Mouse (Mus musculus): ENCODE results near the gene Smc3. TPM values are rescaled to one million over a fixed set of nuclear protein-coding genes. Genes with fewer than 3 reads are reported as not detected.

Gene Smc3
- 16.8 and 23.6 TPM in 2 replicates for polyA plus RNA-seq (2012; rRNA removed)

DNA sequence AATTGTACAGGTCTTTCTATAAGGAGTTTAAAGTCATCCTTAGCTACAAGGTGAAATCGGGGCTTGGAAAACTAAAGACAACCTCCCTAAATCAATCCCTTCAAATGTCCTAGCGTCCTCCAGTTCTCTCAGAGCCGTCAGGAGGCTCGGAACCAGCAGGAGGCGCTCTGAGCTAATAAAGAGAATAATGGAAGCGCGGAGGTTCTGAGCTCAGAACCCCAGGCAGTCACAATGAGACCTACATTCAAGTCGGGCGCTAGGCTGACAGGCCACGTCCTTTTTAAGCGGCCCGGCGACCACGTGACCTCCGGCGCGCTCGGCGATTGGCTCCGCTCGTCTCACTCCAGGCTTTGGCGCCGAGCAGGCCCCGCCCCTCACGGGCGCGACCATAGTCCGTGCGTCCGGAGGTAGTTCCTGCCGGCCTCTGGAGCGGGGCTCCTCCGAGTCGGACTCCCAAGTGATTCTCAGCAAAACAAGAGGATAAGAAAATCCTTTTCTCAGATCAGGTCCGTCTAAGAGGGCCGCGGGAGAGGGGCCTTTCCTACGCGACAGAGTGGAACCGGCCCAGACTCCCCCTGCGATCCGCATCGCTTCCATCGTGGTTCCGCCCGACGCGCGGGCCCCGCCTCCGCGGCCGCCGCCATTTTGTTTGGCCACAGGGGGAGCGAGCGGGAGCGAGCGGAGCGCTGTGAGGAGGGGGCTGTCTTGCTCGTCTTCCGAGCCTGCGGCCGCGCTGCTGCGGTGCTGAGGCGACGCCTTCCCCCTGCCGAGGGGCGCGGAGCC lies at the start of gene Smc3:
Gene Smc3, plus strand, starts transcription at position 642 of the 783 bp plus-strand sequence.
- DNase-seq (ENCODE audit: low spot score), result peak; percentile 98

DNA sequence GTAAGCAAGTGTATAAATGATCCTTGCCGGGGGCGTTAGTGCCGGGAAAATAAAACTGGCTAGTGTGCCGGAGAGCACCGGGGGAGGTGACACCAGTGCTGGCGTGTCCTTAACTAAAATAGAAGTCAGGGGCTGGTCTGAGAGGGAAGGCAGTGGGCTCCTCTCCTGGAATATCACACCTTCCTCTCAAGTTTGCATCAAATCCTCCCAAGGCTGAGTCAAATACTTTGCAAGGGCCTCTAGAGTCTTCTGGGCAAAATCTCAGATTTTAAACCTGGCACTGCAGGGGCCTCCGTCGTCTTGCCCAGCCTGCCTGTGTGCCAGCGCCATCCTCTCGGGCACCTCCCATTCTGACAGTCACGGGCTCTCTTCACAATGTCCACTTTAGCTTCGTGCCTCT lies 49.2 kb upstream of the Smc3 start:
- no peak for DNase-seq (ENCODE audit: low spot score)

DNA sequence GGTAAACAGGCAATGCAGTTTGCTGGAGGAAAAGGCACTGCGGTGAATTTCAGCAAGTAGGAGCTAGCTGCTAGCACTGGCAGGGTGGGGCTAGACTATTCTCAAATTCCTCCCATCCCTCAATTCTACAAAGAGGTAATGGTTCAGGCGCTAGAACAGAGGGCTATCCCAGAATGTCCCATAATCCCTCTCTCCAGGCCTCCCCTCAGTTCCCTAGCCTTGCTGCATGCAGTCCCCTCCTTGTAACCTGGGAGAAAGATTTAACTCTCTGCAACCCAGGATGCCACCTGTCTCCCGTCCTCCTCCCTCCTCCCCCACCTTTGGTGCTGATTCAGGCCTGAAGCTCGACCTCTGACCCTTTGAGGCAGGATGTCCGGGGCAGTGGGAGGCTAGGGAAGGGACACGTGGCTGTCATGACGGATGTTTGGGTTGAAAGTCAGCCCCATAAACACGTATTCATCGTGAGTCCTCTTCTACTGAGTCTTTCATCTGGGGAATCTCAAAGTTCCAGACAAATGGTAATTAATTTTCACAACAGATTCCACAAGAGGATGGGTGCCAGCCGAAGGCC lies 47.9 kb upstream of the Smc3 start:
- DNase-seq (ENCODE audit: low spot score), result no peak

DNA sequence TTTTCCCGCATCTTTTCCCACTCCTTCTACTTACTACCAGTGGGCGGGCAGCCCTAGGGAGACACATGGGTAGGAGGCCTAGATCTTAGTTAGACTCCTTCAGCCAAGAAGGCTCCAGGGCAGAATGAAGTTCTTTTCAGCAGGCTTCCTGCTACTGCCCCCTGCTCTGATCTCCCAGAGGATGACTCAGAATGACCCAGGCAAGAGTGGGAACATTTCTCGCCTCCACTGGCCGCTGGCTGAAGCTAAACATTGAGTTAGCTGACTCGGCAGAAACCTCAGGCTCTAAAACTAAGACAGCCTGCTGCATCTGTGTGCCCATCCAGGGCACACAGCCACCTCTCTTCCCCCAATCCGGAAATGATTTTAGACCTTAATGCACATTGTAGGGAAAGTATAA lies 47.4 kb upstream of the Smc3 start:
- DNase-seq (ENCODE audit: low spot score), result no peak

DNA sequence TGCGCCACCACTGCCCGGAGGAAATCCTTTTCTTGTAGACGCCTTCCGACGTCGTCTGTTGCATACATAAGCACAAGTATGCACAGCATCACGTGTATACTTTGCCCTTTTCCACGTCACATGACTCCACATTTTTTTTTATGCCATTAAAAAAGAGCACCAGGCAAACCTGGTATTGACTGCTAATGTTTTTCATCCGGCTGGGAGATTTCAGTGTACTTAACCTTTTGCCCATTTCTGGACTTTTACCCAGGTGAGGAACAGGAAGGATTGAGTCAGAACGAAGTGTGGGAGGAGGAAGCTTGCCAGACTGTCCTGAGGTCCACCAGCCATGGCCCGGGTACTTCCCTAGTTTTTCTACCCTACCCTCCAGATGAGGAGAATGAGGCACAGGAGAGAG lies 45.8 kb upstream of the Smc3 start:
- no peak for DNase-seq (ENCODE audit: low spot score)

DNA sequence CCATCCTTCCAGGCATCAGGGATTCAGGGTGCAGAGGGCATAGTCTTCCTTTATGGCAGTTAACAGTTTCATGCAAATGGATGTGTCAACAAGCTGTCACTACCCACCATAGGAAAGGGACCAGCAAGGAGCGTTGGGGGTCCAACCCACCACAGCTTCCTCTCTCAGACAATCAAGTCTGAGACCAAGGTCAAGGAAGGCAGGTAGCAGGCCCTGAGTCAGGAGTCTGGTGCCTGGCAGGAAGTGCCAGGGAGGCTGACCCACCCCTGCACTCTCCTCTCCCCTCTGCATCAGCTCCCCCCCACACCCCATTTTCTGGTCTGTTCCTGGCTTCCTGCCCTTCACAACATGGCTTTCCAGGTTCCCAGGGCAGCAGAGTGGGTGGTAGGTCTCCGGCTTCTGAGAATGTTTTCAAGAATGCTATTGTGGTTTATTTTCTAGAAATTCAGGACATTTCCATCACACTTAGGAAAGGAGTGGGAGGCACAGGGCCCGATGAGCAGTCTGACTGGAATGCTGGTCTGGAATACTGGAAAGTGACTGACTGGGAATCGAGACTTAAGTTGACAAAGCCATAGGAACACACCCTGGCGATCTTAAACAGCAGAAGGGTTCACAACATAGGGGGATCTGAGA lies 45.1 kb upstream of the Smc3 start:
- no peak for DNase-seq (ENCODE audit: low spot score)

DNA sequence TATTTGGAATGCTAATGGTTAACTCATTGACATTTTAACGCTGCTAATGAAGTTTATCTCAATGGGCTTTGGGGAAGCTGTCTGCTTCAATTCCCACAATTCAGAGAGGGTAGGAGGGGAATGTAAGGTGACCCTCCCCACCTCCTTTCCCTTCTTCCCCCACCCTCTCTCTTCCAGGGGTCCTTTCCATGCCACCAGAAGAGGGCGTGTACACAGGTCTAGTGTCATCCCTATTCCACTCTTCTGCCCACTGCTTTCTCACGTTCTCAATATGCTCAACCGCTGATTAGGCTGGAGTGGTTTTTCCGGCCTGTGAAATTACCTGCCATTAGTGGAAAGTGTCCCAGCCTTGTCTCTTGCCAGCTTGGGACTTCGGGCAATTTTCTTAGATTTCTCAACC lies 43.4 kb upstream of the Smc3 start:
- DNase-seq (ENCODE audit: low spot score), result no peak

DNA sequence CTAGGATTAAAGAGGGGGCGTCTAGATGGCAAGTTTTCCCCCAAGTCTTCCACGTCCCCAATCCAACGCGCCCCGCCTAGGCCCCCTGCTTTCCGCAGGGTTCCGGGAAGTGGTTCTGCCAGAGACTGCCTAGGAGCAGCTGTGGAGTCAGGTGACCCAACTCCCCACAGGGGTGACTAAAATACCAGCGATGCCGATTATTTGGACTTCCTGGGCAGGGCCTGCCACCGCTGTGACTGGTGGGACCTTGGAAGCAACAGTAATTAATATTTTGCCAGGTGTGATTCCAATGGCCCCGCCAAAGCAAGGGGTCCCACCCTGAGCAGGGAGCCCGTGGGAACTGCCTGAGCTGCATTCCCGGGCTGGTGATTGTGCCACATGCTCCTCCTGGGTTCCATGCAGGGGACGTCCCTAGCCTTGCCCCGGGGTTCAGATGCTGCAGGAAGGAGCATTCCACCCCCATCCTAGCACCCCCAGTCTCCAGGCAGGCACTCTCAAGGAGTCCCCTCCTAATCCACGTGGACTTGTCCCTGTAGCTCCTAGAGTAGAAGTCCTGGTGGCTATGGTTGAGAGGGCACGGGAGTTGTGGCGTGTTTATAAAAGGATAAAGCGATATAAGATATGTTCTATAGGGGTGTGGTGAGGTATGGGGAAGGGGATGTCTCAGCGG lies 42.8 kb upstream of the Smc3 start:
- no peak for DNase-seq (ENCODE audit: low spot score)

DNA sequence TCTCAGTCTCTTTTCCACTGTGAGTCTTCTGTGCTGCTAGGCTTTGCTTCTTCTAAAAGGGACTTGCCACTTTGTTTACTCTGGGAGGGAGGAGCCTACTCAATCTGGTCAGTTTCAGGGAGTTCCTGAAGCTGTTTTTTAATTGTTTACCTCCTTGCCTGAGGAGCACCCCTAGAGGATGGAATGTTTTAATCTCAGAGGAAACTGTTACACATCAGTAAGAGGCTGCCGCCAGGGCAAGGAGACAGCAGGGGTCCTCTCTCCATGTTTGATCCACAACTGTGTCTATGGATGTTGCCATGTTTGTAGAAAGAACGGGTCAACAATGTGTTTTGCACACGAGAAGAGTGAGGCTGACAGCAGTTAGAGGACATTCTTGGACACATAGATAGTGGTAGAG lies 39.8 kb upstream of the Smc3 start:
- DNase-seq (ENCODE audit: low spot score), result no peak

DNA sequence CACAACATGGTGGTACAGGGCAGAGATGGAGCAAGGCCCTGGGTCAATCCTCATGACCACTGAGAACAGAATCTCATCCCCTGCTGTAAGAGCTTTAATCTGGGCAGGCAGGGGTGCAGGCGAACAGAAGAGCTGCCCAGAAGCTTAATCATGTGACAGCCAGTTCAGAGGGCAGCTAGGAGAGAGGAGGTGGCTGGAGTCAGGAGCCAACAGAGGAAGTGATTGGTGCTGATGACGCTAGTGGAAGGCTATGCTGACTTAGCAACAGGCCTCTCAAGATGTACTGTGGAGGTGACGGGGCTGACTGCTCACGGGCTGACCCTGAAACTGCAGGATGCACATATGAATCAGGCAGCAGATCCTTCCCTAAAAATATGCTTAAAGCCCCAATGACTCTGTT lies 36.0 kb upstream of the Smc3 start:
- no peak for DNase-seq (ENCODE audit: low spot score)

DNA sequence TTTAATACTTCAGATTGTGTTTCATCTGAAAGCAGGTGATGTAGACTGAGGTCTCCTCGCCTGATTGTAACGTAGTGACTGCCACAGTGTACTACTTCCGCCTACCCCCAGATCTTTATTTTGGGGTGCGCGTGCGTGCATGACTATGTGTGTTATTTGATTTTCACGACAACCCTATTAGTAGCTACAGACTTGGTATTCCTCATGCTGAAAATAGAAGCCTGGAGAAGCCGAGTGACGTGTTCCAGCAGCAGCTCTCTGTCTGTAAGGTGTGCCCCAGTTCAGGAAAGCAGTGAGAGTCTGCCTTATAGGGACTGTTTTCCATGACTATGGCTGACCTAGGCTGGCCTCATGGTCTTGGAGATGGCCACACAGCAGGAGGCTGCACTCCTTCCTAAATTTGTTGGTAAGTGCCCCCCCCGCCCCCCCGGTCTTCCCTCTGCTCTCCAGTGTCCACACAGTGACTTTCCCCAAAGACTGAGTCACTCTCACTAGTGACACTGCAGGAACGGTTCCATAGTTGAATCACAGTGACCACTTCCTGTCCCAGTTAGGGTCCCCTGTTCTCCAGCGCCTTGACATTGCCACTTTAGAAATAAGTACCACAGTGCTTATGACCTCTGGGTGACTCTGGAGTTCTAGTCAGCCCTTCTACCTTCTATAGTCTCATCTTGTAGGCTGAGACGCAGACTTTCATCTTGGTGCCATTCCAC lies 34.5 kb upstream of the Smc3 start:
- no peak for DNase-seq (ENCODE audit: low spot score)

DNA sequence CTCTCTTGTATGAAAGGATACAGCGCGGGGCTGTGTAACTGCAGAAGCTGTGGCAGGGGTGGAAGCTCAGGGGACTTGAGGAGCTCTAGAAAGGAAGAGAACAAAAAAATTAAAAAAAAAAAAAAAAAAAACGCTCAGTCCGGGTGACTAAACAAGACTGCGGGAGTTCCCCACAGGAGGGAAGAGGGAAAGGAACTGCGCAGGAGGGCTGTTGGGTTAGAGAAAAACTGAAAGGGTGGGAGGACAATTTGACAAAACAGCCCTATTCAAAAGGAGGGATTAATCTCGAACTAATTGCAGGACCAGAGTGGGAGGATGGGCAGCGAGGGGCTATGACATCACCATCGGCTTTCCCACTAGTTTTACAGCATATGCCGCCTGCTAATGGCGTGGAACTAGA lies 32.3 kb upstream of the Smc3 start:
- no peak for DNase-seq (ENCODE audit: low spot score)

DNA sequence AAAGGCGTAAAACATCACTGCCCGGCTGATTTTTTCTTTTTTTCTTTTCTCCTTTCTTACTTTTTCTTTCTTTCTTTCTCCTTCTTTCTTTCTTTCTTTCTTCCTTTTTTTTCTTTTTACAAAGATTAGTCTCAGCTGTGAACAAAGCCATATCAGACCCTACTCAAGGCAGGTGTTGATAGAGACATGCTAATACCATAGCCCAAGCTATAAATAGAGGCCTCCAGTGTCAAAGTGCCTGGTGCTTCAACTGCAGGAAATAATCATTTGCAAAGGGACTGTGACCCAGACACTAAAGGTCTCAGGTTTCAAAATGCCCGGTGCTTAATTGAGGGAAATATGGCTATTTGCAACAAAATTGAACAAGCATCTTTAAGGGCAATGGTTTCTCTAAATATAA lies 31.6 kb upstream of the Smc3 start:
- DNase-seq (ENCODE audit: low spot score), result no peak

DNA sequence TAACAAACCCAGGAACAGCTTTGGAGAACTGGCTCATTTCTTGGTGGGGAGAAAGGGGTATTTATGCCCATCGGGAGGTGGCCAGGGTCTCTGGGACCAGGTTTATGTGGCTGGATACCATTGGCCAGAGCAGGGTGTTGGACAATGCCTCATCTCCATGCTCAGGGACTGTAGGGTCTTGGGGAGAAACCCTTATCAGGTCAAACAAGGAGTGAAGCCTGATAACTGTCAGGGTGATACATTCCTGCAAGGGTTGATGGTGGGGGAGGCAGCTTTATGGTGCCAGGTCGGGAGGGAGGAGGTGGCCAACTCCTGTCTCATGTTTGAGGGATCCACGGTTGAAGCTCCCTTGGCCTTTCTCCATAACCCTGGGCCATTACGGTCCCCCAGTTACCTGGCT lies 29.1 kb upstream of the Smc3 start:
- DNase-seq (ENCODE audit: low spot score), result no peak

DNA sequence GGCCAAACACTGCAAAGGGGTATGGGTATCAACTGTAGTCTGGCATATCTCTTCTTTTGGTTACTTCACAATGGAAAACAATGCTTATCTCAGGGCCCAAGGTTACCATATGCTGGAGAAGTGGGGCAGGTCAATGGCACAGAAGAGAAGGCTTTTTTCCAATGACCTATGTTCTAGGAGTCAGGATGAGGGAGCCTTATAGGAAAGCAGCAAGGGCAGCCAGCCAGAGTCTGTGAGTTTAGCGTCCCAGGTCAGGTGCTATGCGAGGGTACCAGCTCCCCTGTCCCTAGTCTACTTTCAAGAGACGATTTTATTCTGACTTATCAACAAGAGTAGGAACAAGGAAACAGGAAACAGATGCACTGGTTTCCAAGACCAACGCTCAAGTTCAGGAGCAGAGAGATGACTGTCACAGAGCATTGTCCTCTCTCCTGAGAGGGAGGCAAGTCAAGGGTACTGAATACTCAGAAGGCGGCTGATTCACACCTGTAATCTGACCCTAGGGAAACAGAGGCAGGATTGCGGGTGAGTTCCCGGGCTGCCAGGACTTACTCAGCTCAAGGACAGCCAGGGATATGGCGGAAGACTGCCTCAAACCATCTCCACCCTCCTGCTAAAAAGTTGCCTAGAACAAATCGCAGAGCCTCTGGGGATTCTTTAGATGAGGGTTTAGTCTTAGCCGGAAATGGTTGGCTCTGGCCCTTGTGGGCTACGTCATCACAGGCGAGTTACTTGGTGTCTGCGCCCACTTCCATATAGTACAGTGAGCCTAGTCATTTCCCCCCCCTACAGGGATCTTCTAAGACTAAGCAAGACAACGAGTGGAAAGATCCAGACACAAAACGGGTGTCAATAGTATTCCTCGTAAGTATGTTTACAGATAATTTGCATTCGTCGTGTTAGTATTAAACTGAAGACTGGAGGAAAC lies 28.4 kb upstream of the Smc3 start:
- DNase-seq (ENCODE audit: low spot score), result no peak

DNA sequence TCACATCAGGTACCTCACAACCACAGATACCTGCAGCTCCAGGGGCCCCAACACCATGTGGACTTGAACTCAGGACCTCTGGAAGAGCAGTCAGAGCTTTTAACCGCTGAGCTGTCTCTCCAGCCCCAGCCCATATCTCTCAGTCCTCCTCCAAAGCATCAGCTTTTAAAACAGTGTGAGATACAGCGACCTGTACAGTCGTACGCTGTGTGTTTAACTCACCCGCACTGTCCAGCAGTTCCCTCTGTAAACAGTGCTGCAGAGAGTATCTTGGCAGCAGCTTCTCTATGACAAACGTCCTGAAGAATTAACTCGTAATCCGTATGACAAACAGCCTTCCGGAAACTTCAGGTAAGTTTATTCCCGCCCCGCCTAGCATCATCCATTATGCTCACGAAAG lies 27.6 kb upstream of the Smc3 start:
- no peak for DNase-seq (ENCODE audit: low spot score)

DNA sequence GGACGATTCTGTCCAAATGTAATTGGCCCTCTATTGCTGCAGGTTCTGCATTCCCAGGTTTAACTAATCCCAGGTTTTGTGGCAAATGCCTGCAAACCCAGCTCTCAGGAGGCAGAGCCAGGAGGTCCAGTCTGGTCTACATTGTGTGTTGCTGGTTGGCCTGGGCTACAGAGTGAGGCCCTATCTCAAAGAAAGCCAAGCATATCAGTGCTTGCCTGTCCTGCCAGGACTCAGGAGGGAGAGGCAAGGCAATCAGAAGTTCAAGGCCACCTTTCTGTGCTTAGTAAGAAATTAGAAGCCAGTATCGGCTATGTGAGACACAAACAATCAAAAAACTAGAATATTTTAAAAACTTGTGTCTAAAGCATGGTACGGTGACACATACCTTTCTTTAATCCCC lies 27.0 kb upstream of the Smc3 start:
- DNase-seq (ENCODE audit: low spot score), result no peak

DNA sequence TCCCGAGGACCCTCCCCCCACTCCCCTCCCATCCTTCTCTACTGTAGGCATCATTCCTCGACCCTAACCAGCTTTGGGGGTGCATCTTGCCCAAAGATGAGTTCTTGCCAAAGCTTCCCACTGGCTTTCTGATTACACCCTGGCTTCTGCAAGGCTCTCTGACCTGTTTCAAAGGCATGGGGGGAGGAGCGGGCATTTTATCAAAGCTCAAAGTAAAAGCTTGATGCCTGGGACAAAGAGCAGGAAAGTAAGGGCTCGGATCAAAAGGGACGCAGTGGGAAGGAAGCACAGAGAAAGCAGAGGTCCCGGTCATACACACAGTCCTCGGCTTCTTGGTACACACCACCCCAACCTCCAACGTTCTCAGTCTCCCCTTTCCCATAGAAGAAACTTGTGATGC lies 26.1 kb upstream of the Smc3 start:
- no peak for DNase-seq (ENCODE audit: low spot score)

DNA sequence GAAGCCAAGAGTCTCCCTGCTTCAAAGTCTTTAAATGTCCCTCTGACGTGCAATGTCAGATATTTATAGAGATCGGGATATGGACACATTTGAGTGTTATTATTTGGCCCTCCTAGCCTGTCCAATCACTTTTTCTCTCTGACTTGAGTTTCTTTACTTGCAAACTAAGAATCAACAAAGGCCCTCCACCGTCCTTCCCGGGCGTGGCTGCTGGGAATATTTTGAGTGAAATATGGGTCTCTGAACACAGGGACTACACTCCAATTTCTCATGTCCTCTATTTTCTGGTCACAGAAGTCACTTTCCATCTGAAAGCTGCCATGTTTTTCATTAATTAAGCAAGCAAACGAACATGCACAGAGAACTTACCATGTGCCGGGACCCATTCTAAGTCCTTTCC lies 25.7 kb upstream of the Smc3 start:
- DNase-seq (ENCODE audit: low spot score), result no peak

DNA sequence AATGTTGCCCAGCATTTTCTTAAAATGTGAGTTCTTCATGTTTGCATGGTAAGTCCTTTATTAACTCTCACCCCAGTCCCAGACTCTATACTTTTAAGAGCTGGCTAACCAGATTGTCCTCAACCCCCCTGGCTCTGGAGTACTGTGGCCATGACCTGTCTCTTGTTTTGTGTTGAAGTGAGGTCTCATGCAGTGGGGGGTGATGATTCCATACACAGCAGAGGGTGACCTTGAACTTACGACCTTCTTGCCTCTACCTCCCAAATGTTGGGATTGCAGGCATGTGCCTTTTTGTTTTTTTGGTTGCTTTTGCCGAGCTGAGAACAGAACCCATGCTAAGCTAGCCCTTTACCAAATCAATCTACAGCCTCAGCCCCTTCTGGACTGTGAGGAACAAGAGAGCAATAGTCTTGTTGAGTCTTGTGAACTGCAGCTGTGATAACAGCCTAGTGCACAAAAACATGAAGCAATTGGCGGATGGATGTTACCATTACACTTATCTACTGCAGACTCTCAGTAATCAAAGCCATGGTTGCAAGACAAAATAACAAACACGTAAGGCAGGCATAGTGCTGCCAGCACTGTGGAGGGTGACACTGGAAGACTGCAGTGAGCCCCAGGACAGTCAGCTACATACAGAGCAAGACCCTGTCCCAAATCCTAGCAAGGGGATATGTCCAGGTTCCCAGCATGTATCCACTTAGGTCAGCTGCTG lies 24.7 kb upstream of the Smc3 start:
- no peak for DNase-seq (ENCODE audit: low spot score)

Data from urinary bladder, adult 2 months (tissue).